Mouse (Mus musculus): ENCODE measurements around the gene Omd. TPM values are rescaled to one million over a fixed set of nuclear protein-coding genes. Genes with fewer than 3 reads are reported as not detected.

The Omd gene
- polyA plus RNA-seq, 1 experiment from 2014 or later, result 1.1 TPM

- no peak overlapping the region for H3K9ac ChIP-seq (ENCODE audit: low read depth, low read length)
- H3K4me2 ChIP-seq, result no peak overlapping the region
- no peaks in the 10 kb centered on the region for H3K36me3 ChIP-seq (ENCODE audit: control insufficient read depth, insufficient read depth, low read length)
- H3K27ac ChIP-seq (ENCODE audit: low read depth, low read length), result no peak overlapping the region
- no peaks in the 10 kb centered on the region for H3K27me3 ChIP-seq (replicated peaks; ENCODE audit: control insufficient read depth, insufficient read depth, low read length)
- H3K9me3 ChIP-seq (ENCODE audit: control insufficient read depth, low read length), result no peaks in the 10 kb centered on the region
- ATAC-seq (replicated peaks; ENCODE audit: low FRiP score) (no peak), DNase-seq (ENCODE audit: low spot score) (no peak)
- no peak overlapping the region for H3K4me3 ChIP-seq (ENCODE audit: low read depth, low read length)
- H3K4me1 ChIP-seq (replicated peaks; ENCODE audit: control insufficient read depth, insufficient read depth, low read length), result no peaks in the 10 kb centered on the region
- 86% methylated on average over 5 of the region's 5 CpGs for WGBS
These were observed 27.7 kb upstream of the Omd start for GRCm38 (mm10) chr13:49554519-49554918.

- H3K27me3 ChIP-seq (replicated peaks; ENCODE audit: control insufficient read depth, insufficient read depth, low read length), result no peaks in the 10 kb centered on the region
- H3K9ac ChIP-seq (ENCODE audit: low read depth, low read length), result no peak overlapping the region
- H3K36me3 ChIP-seq (ENCODE audit: control insufficient read depth, insufficient read depth, low read length), result no peaks in the 10 kb centered on the region
- H3K9me3 ChIP-seq (ENCODE audit: control insufficient read depth, low read length), result no peaks in the 10 kb centered on the region
- H3K27ac ChIP-seq (ENCODE audit: low read depth, low read length), result no peak overlapping the region
- H3K4me3 ChIP-seq (ENCODE audit: low read depth, low read length), result no peak overlapping the region
- peaks cover 3% of the 10 kb centered on the region; the same call in 1 of the 2 replicates for H3K4me1 ChIP-seq (replicated peaks; ENCODE audit: control insufficient read depth, insufficient read depth, low read length)
- H3K4me2 ChIP-seq, result no peak overlapping the region
- DNase-seq (ENCODE audit: low spot score), result no peak
- no peak for ATAC-seq (replicated peaks; ENCODE audit: low FRiP score)
- 69% methylated on average over 1 of the region's 1 CpGs for WGBS
These were observed 26.1 kb upstream of the Omd start for GRCm38 (mm10) chr13:49556203-49556602.

GRCm38 (mm10) chr13:49556924-49557323, 25.3 kb upstream of the Omd start:
- Histone ChIP-seq H3K9me3 (ENCODE audit: control insufficient read depth, low read length) (no peaks in the 10 kb centered on the region), H3K4me1 (replicated peaks; ENCODE audit: control insufficient read depth, insufficient read depth, low read length) (peaks cover 4% of the 10 kb centered on the region; the same call in 1 of the 2 replicates), H3K4me2 (no peak overlapping the region), H3K27ac (ENCODE audit: low read depth, low read length) (no peak overlapping the region), H3K4me3 (ENCODE audit: low read depth, low read length) (no peak overlapping the region), H3K9ac (ENCODE audit: low read depth, low read length) (no peak overlapping the region), H3K36me3 (ENCODE audit: control insufficient read depth, insufficient read depth, low read length) (no peaks in the 10 kb centered on the region), H3K27me3 (replicated peaks; ENCODE audit: control insufficient read depth, insufficient read depth, low read length) (no peaks in the 10 kb centered on the region)
- no peak for DNase-seq (ENCODE audit: low spot score)
- no peak for ATAC-seq (replicated peaks; ENCODE audit: low FRiP score)
- 61% methylated on average over 1 of the region's 1 CpGs for WGBS

GRCm38 (mm10) chr13:49559185-49559584, 23.1 kb upstream of the Omd start:
- Histone ChIP-seq H3K4me1 (replicated peaks; ENCODE audit: control insufficient read depth, insufficient read depth, low read length) (peaks cover 4% of the 10 kb centered on the region; the same call in 1 of the 2 replicates), H3K4me2 (no peak overlapping the region), H3K27ac (ENCODE audit: low read depth, low read length) (no peak overlapping the region), H3K36me3 (ENCODE audit: control insufficient read depth, insufficient read depth, low read length) (no peaks in the 10 kb centered on the region), H3K27me3 (replicated peaks; ENCODE audit: control insufficient read depth, insufficient read depth, low read length) (no peaks in the 10 kb centered on the region), H3K9ac (ENCODE audit: low read depth, low read length) (no peak overlapping the region), H3K4me3 (ENCODE audit: low read depth, low read length) (no peak overlapping the region), H3K9me3 (ENCODE audit: control insufficient read depth, low read length) (no peaks in the 10 kb centered on the region)
- peak; percentile 73 for ATAC-seq (replicated peaks; ENCODE audit: low FRiP score)
- WGBS, result 43% methylated on average over 2 of the region's 2 CpGs
- no peak for DNase-seq (ENCODE audit: low spot score)

- Histone ChIP-seq H3K9ac (ENCODE audit: low read depth, low read length) (no peak overlapping the region), H3K4me1 (replicated peaks; ENCODE audit: control insufficient read depth, insufficient read depth, low read length) (peaks cover 4% of the 10 kb centered on the region; the same call in 1 of the 2 replicates), H3K4me3 (ENCODE audit: low read depth, low read length) (no peak overlapping the region), H3K9me3 (ENCODE audit: control insufficient read depth, low read length) (no peaks in the 10 kb centered on the region), H3K27ac (ENCODE audit: low read depth, low read length) (no peak overlapping the region; the same call in 1 of the 2 replicates), H3K27me3 (replicated peaks; ENCODE audit: control insufficient read depth, insufficient read depth, low read length) (no peaks in the 10 kb centered on the region), H3K4me2 (no peak overlapping the region), H3K36me3 (ENCODE audit: control insufficient read depth, insufficient read depth, low read length) (no peaks in the 10 kb centered on the region)
- DNase-seq (ENCODE audit: low spot score), result peak; percentile 32
- peak; percentile 80 for ATAC-seq (replicated peaks; ENCODE audit: low FRiP score)
- WGBS, result 27% methylated on average over 2 of the region's 2 CpGs
These were observed 21.4 kb upstream of the Omd start for GRCm38 (mm10) chr13:49560886-49561285.

- DNase-seq (ENCODE audit: low spot score) (no peak), ATAC-seq (replicated peaks; ENCODE audit: low FRiP score) (peak; percentile 58)
- H3K9ac ChIP-seq (ENCODE audit: low read depth, low read length), result no peak overlapping the region
- no peak overlapping the region for H3K27ac ChIP-seq (ENCODE audit: low read depth, low read length)
- no peaks in the 10 kb centered on the region for H3K36me3 ChIP-seq (ENCODE audit: control insufficient read depth, insufficient read depth, low read length)
- peaks cover 4% of the 10 kb centered on the region; the same call in 1 of the 2 replicates for H3K4me1 ChIP-seq (replicated peaks; ENCODE audit: control insufficient read depth, insufficient read depth, low read length)
- no peaks in the 10 kb centered on the region for H3K27me3 ChIP-seq (replicated peaks; ENCODE audit: control insufficient read depth, insufficient read depth, low read length)
- H3K9me3 ChIP-seq (ENCODE audit: control insufficient read depth, low read length), result no peaks in the 10 kb centered on the region
- H3K4me2 ChIP-seq, result no peak overlapping the region
- H3K4me3 ChIP-seq (ENCODE audit: low read depth, low read length), result no peak overlapping the region
- 72% methylated on average over 1 of the region's 1 CpGs for WGBS
These were observed 17.9 kb upstream of the Omd start for GRCm38 (mm10) chr13:49564347-49564746.

- H3K4me2 ChIP-seq, result peak overlapping the region; percentile 37; the same call in 1 of the 2 replicates
- H3K36me3 ChIP-seq (ENCODE audit: control insufficient read depth, insufficient read depth, low read length), result no peaks in the 10 kb centered on the region
- peak overlapping the region; percentile 70 for H3K27ac ChIP-seq (ENCODE audit: low read depth, low read length)
- DNase-seq (ENCODE audit: low spot score), result no peak
- peaks cover 15% of the 10 kb centered on the region for H3K4me1 ChIP-seq (replicated peaks; ENCODE audit: control insufficient read depth, insufficient read depth, low read length)
- H3K4me3 ChIP-seq (ENCODE audit: low read depth, low read length), result no peak overlapping the region
- 57% methylated on average over 3 of the region's 3 CpGs for WGBS
- H3K9me3 ChIP-seq (ENCODE audit: control insufficient read depth, low read length), result no peaks in the 10 kb centered on the region
- peak; percentile 81 for ATAC-seq (replicated peaks; ENCODE audit: low FRiP score)
- H3K27me3 ChIP-seq (replicated peaks; ENCODE audit: control insufficient read depth, insufficient read depth, low read length), result no peaks in the 10 kb centered on the region
- no peak overlapping the region for H3K9ac ChIP-seq (ENCODE audit: low read depth, low read length)
These were observed 11.9 kb upstream of the Omd start for GRCm38 (mm10) chr13:49570371-49570770.

- ATAC-seq (replicated peaks; ENCODE audit: low FRiP score) (peak; percentile 85), DNase-seq (ENCODE audit: low spot score) (no peak)
- H3K4me1 ChIP-seq (replicated peaks; ENCODE audit: control insufficient read depth, insufficient read depth, low read length), result peaks cover 15% of the 10 kb centered on the region
- H3K36me3 ChIP-seq (ENCODE audit: control insufficient read depth, insufficient read depth, low read length), result no peaks in the 10 kb centered on the region
- H3K27me3 ChIP-seq (replicated peaks; ENCODE audit: control insufficient read depth, insufficient read depth, low read length), result no peaks in the 10 kb centered on the region
- H3K4me3 ChIP-seq (ENCODE audit: low read depth, low read length), result no peak overlapping the region
- no peak overlapping the region for H3K9ac ChIP-seq (ENCODE audit: low read depth, low read length)
- H3K9me3 ChIP-seq (ENCODE audit: control insufficient read depth, low read length), result no peaks in the 10 kb centered on the region
- 53% methylated on average over 2 of the region's 2 CpGs for WGBS
- H3K4me2 ChIP-seq, result peak overlapping the region; percentile 38
- H3K27ac ChIP-seq (ENCODE audit: low read depth, low read length), result peak overlapping the region; percentile 70
These were observed 10.8 kb upstream of the Omd start for GRCm38 (mm10) chr13:49571418-49571817.

- no peak overlapping the region for H3K27ac ChIP-seq (ENCODE audit: low read depth, low read length)
- no peaks in the 10 kb centered on the region for H3K9me3 ChIP-seq (ENCODE audit: control insufficient read depth, low read length)
- no peaks in the 10 kb centered on the region for H3K27me3 ChIP-seq (replicated peaks; ENCODE audit: control insufficient read depth, insufficient read depth, low read length)
- H3K4me2 ChIP-seq, result no peak overlapping the region
- no peak for ATAC-seq (replicated peaks; ENCODE audit: low FRiP score)
- no peaks in the 10 kb centered on the region for H3K36me3 ChIP-seq (ENCODE audit: control insufficient read depth, insufficient read depth, low read length)
- H3K9ac ChIP-seq (ENCODE audit: low read depth, low read length), result no peak overlapping the region
- H3K4me1 ChIP-seq (replicated peaks; ENCODE audit: control insufficient read depth, insufficient read depth, low read length), result no peaks in the 10 kb centered on the region
- no peak for DNase-seq (ENCODE audit: low spot score)
- H3K4me3 ChIP-seq (ENCODE audit: low read depth, low read length), result no peak overlapping the region
These were observed 1.6 kb downstream of the Omd start for GRCm38 (mm10) chr13:49583859-49584258.

All from liver, embryonic 11.5 days (tissue).